Mouse (Mus musculus): Measurements from ENCODE around the gene Abhd16a. TPM values are rescaled to one million over a fixed set of nuclear protein-coding genes. Genes with fewer than 3 reads are reported as not detected.
A peak's percentile ranks its signal among the peaks of the same experiment; 100 is the strongest.
"Not testable (repeated sequence)": the region's sequence is repeated elsewhere in the genome, so short reads cannot be mapped to it uniquely, and the experiment has no call there.

Abhd16a gene
- polyA plus RNA-seq, 1 experiment from 2014 or later, result 78.6 TPM

DNA sequence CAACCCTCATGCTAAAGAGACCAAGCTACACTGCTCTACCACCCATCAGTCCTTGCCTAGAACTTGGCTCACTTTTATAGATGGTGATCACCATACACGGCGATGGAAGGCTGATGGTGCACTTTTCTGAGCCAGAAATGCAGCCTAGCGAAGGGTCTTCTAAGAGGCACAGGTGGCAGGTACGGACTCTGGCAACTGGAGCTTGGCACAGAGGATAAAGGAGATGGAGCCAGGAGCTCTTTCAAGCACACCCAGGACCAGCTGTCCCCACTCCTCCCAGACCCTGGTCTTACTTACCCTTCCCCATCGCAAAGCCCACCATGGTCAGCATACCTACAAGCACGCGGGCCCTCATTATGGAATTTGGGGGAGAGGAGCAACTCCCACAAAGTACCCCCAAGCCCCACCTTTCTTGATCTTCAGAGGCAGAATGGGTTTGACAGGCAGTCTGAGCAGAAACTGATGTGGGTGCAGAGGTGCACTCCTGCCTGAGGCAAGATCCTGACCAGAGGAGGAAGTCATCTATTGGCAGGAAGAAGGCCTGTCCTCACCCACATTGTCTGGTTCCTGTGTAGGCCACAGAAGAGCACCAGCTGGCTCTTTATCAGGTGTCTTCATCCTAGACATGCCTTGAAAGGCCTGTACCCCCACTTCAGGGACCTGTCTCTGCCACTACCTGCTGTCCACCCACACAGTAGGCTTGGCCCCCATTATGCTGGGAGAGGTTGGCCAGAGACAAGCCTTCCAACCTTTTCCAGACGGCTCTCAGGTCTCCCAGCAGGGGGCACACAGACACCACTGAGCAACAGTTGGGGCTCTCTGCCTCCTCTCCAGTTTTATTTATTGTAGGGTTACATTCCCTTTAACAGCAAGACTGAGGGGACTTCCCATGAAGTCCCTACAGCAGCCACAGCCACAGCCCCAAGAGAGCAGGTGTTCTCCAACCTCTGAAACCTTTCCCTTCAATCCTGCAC lies 26.3 kb downstream of the Abhd16a start, which contains the start of gene Ly6g5b:
Gene Ly6g5b (minus strand): TSS at position 383 of the 974 bp plus-strand sequence.
- Histone ChIP-seq H3K27ac (no peak within 1 kb of the TSS), H3K4me2 (replicated peaks) (no peak within 1 kb of the TSS), H3K4me1 (peaks cover 7% of the 10 kb centered on the region), H3K36me3 (peaks cover 47% of the 10 kb centered on the region), H3K9me3 (replicated peaks) (no peaks in the 10 kb centered on the region), H3K27me3 (no peaks in the 10 kb centered on the region), H3K9ac (no peak within 1 kb of the TSS), H3K4me3 (no peak within 1 kb of the TSS)
- WGBS, result 86% methylated on average over 8 of the region's 8 CpGs
- no peak for ATAC-seq (ENCODE audit: low FRiP score)

DNA sequence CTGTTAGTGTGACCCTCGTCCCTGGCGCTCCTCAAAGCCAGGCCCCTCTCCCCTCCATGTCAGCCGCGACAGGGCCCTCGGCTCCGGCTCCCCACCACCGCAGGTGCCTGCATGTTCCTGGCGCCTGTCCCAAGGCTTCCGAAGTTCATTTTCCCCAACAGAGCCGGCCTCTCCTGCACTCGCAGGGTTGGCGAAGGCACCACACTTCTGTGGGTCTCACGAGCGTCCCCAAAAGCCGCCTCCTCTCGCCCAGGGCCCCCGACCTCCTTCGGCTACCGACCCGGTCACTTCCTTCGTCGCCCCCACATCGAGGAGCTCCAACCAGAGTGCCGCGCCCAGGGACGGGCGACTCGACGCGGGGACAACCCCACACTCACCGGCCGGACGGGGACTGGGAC lies 31.7 kb downstream of the Abhd16a start:
- peak overlapping the region; percentile 74 for H3K4me3 ChIP-seq
- H3K27ac ChIP-seq, result peak overlapping the region; percentile 64
- H3K36me3 ChIP-seq, result peaks cover 43% of the 10 kb centered on the region

DNA sequence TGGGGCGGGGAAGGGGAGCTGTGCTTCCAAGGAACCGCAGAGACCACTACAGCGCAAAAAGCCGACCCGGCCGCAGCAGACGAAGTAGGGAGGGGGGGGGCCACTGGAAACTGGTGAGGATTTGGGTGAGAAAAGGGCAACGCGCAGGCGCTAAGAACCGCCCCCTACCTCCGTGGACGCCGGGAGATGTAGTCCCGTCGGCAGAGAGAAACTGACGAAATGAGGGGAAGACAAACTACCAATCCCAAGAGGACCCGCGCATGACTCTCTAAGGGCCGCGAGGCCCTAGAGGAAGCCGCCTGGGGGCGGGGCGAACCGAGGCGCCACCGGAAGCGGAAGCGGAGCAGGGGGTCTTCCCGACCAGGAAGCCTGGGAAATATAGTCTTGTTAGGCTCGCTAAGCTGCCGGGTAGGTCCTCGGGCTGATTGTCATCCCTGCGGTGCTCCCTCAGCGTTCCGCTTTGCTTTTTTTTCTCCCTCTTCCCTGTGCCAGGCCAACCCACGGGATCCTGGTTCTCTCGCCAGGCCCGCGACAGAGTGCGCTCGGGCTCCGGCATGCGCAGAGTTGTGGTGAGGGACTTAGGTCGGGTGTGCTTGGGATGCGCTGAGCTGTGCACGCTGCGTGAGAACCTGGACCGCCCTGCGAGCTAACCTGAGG lies 32.2 kb downstream of the Abhd16a start, which contains the start of gene Gpank1:
Gene Gpank1 (plus strand): TSS at position 313 of the 657 bp plus-strand sequence.
- peak within 1 kb of the TSS; percentile 74 for H3K4me3 ChIP-seq
- H3K9ac ChIP-seq, result peak within 1 kb of the TSS; percentile 88
- ATAC-seq (ENCODE audit: low FRiP score), result peak; percentile 94
- H3K27ac ChIP-seq, result peak within 1 kb of the TSS; percentile 91
- H3K27me3 ChIP-seq, result no peaks in the 10 kb centered on the region
- peaks cover 25% of the 10 kb centered on the region for H3K4me1 ChIP-seq
- peaks cover 38% of the 10 kb centered on the region for H3K36me3 ChIP-seq
- no peaks in the 10 kb centered on the region for H3K9me3 ChIP-seq (replicated peaks)
- peak within 1 kb of the TSS; percentile 97 for H3K4me2 ChIP-seq (replicated peaks)
- under 1% methylated on average over 50 of the region's 50 CpGs for WGBS

More for the DNA sequence above, 31.7 kb downstream of the Abhd16a start:
- peak overlapping the region; percentile 88 for H3K9ac ChIP-seq
- H3K27me3 ChIP-seq, result no peaks in the 10 kb centered on the region
- H3K9me3 ChIP-seq (replicated peaks), result no peaks in the 10 kb centered on the region
- ATAC-seq (ENCODE audit: low FRiP score), result no peak
- peak overlapping the region; percentile 97 for H3K4me2 ChIP-seq (replicated peaks)
- H3K4me1 ChIP-seq, result peaks cover 22% of the 10 kb centered on the region
- under 1% methylated on average over 33 of the region's 33 CpGs for WGBS

DNA sequence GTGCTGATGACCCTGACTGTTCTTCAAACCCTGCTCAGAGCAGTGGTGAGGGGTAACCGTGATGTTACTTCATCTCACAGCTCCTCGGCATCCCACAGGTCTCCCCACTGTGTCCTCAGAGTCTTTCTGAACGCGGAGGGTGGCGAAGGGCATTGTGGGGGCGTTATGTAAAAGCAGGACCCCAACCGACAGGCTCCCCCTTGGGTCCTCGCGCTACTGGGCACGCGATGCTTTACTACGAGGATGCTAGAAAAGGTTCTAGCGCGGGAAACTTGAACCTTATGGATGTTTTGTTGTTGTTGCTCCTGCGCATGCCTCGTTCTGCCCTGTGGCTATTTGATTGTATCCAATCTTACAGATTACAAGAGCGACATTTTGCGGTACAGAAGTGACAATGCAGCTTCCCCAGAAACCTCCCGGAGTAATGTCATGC lies 32.8 kb downstream of the Abhd16a start, which contains the start of gene Csnk2b:
Gene Csnk2b (minus strand): TSS at position 183 of the 433 bp plus-strand sequence.
- ATAC-seq (ENCODE audit: low FRiP score), result peak; percentile 17; the same call in 1 of the 2 replicates
- H3K27ac ChIP-seq, result peak within 1 kb of the TSS; percentile 91
- no peaks in the 10 kb centered on the region for H3K27me3 ChIP-seq
- H3K9ac ChIP-seq, result peak within 1 kb of the TSS; percentile 88
- H3K4me2 ChIP-seq (replicated peaks), result peak within 1 kb of the TSS; percentile 97
- H3K9me3 ChIP-seq (replicated peaks), result no peaks in the 10 kb centered on the region
- peaks cover 34% of the 10 kb centered on the region for H3K36me3 ChIP-seq
- H3K4me3 ChIP-seq, result peak within 1 kb of the TSS; percentile 74
- under 1% methylated on average over 19 of the region's 19 CpGs for WGBS
- peaks cover 30% of the 10 kb centered on the region for H3K4me1 ChIP-seq

DNA sequence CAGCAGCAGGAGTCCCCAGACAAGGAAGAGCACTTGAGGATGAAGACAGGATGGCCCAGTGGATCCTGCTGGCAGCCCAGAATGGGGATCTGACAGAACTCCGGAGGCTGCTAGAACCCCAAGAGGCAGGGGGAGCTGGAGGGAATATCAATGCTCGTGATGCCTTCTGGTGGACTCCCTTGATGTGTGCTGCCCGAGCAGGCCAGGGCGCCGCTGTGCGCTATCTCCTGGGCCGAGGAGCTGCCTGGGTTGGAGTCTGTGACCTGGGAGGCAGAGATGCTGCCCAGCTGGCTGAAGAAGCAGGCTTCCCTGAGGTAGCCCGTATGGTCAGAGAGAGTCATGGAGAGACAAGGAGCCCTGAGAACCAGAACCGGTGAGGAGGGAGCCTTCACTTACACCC lies 34.2 kb downstream of the Abhd16a start:
- ATAC-seq (ENCODE audit: low FRiP score), result not testable (repeated sequence)
- WGBS, result 92% methylated on average over 9 of the region's 9 CpGs
- peaks cover 40% of the 10 kb centered on the region for H3K4me1 ChIP-seq

DNA sequence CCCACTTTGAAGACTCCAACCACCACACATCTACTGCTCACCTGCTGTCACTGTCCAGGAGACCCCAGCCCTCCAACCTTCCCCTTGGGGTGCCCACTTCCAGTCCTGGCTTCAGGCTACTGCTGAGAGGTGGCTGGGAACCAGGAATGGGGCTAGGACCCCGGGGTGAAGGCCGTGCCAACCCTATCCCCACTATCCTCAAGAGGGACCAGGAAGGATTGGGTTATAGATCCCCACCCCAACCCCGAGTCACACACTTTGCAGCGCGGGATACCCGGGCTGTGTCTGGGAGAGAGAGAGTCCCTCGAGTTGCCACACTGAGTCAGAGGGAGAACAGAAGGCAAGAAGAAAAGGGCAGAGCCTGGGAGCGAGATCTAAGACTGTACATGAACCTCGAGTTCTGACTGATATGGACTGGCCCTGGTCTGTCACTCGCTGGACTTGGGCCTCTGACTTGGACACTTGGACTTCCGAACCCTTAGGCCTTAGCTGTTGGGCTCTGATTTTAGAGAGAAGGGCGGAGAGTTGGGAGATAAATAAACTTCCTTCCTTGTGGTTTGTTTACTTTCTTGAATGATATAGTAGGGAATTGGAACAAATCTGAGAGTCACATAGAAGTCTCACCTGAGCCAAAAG lies 35.3 kb downstream of the Abhd16a start:
- not testable (repeated sequence) for H3K4me3 ChIP-seq; ATAC-seq (ENCODE audit: low FRiP score); H3K27me3 ChIP-seq; H3K4me2 ChIP-seq (replicated peaks); H3K9me3 ChIP-seq (replicated peaks); H3K27ac ChIP-seq; H3K9ac ChIP-seq
- H3K36me3 ChIP-seq, result peaks cover 22% of the 10 kb centered on the region; the same call in 1 of the 2 replicates
- H3K4me1 ChIP-seq, result peaks cover 47% of the 10 kb centered on the region
- WGBS, result 90% methylated on average over 12 of the region's 12 CpGs

More for the DNA sequence above, 34.2 kb downstream of the Abhd16a start:
- not testable (repeated sequence) for H3K4me3 ChIP-seq; H3K9ac ChIP-seq; H3K27me3 ChIP-seq; H3K4me2 ChIP-seq (replicated peaks); H3K9me3 ChIP-seq (replicated peaks); H3K27ac ChIP-seq
- H3K36me3 ChIP-seq, result peaks cover 27% of the 10 kb centered on the region

DNA sequence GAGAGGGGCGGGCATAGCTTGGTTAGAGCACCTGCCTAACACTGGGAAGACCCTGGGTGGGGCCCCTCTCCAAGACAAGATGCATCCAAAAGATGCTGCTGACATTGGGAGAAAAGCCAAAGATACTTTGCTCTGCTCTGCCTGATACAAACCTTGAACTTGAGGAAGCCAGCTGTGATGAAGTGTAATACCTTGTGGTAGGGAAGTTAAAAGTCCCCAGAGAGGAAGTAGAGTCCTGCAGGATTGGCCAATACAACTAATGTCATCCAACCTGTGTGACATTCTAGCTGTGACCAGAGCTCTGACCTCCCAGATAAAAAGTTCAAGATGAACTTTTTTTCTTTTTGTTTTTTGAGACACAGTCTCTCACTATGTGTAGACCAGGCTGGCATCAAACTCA lies 36.0 kb downstream of the Abhd16a start:
- no peak overlapping the region for H3K4me2 ChIP-seq (replicated peaks)
- H3K9me3 ChIP-seq (replicated peaks), result no peaks in the 10 kb centered on the region
- H3K4me3 ChIP-seq, result no peak overlapping the region
- no peak for ATAC-seq (ENCODE audit: low FRiP score)
- H3K27me3 ChIP-seq, result no peaks in the 10 kb centered on the region
- WGBS, result 95% methylated on average over 1 of the region's 1 CpGs
- no peak overlapping the region for H3K27ac ChIP-seq
- peaks cover 42% of the 10 kb centered on the region for H3K4me1 ChIP-seq
- H3K9ac ChIP-seq, result no peak overlapping the region
- peaks cover 22% of the 10 kb centered on the region; the same call in 1 of the 2 replicates for H3K36me3 ChIP-seq

DNA sequence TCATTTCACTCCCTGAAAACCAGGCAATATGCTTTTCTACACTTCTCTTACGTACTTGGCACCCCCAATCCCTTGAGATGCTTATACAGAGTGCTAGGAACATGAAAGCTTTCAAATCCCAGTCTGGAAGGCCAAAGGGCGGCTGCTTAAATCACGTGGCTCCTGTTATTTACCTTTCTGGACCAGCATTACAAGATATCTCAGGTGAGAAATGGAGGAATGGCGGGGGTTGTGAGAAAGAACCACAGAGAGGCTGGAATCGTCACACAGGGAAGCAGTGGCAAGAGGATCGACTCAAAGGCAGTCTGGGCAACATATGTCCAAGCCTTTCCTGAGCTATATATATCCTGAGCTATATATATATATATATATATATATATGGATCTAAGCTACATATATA lies 36.5 kb downstream of the Abhd16a start:
- ATAC-seq (ENCODE audit: low FRiP score), result no peak
- no peaks in the 10 kb centered on the region for H3K9me3 ChIP-seq (replicated peaks)
- peak overlapping the region; percentile 81; the same call in 1 of the 2 replicates for H3K9ac ChIP-seq
- peaks cover 37% of the 10 kb centered on the region for H3K4me1 ChIP-seq
- peak overlapping the region; percentile 62 for H3K4me2 ChIP-seq (replicated peaks)
- H3K4me3 ChIP-seq, result peak overlapping the region; percentile 56
- WGBS, result 32% methylated on average over 6 of the region's 6 CpGs
- H3K27me3 ChIP-seq, result no peaks in the 10 kb centered on the region
- peaks cover 22% of the 10 kb centered on the region; the same call in 1 of the 2 replicates for H3K36me3 ChIP-seq
- H3K27ac ChIP-seq, result no peak overlapping the region

DNA sequence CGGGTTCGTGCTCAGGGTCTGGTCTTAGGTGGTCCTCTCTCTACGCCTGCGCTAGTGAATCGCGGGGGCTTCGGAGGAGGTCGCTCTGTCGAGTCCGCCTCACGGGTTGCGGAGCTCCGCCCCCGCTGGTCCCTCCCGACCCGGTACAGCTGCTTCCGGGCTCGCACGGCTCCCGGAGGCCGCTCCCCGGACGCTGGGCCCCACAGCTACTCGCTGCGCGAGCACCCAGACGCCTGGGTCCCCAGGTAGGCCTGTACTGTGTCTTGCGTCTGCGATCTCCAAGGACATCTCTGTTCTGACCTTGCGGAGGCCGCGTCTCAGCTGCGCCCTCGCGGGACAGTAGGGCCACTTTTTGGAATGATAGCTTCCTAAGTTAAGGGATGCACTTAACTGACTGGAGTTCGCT lies 37.1 kb downstream of the Abhd16a start, which contains the start of gene D17H6S53E:
Gene D17H6S53E (plus strand): TSS at position 168 of the 406 bp plus-strand sequence.
- peak within 1 kb of the TSS; percentile 62 for H3K4me2 ChIP-seq (replicated peaks)
- no peaks in the 10 kb centered on the region for H3K9me3 ChIP-seq (replicated peaks)
- H3K4me3 ChIP-seq, result peak within 1 kb of the TSS; percentile 56
- H3K27me3 ChIP-seq, result no peaks in the 10 kb centered on the region
- ATAC-seq (ENCODE audit: low FRiP score), result peak; percentile 39; the same call in 1 of the 2 replicates
- WGBS, result under 1% methylated on average over 36 of the region's 36 CpGs
- H3K4me1 ChIP-seq, result peaks cover 36% of the 10 kb centered on the region
- H3K9ac ChIP-seq, result peak within 1 kb of the TSS; percentile 81
- peak within 1 kb of the TSS; percentile 49 for H3K27ac ChIP-seq
- H3K36me3 ChIP-seq, result peaks cover 22% of the 10 kb centered on the region; the same call in 1 of the 2 replicates

DNA sequence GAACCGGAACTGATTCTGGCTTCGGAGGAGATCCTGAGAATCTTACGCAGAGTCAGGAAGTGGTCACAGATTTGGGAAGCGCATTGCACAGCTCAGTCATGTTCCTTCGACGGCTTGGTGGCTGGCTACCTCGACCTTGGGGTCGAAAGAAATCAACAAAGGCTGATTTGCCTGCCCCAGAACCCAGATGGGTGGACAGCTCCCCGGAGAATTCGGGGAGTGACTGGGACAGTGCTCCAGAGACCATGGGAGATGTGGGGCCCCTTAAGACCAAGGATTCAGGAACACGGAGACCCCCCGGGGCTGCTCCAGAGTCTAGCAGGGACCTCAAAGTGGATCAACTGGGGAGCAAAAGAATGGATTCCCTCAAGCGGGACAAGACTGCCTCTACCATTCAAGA lies 38.0 kb downstream of the Abhd16a start:
- peak overlapping the region; percentile 56 for H3K4me3 ChIP-seq
- peaks cover 36% of the 10 kb centered on the region for H3K4me1 ChIP-seq
- no peak for ATAC-seq (ENCODE audit: low FRiP score)
- H3K9ac ChIP-seq, result peak overlapping the region; percentile 81; the same call in 1 of the 2 replicates
- H3K4me2 ChIP-seq (replicated peaks), result peak overlapping the region; percentile 62
- peaks cover 22% of the 10 kb centered on the region; the same call in 1 of the 2 replicates for H3K36me3 ChIP-seq
- H3K27ac ChIP-seq, result no peak overlapping the region
- no peaks in the 10 kb centered on the region for H3K27me3 ChIP-seq
- H3K9me3 ChIP-seq (replicated peaks), result no peaks in the 10 kb centered on the region
- 71% methylated on average over 13 of the region's 13 CpGs for WGBS

DNA sequence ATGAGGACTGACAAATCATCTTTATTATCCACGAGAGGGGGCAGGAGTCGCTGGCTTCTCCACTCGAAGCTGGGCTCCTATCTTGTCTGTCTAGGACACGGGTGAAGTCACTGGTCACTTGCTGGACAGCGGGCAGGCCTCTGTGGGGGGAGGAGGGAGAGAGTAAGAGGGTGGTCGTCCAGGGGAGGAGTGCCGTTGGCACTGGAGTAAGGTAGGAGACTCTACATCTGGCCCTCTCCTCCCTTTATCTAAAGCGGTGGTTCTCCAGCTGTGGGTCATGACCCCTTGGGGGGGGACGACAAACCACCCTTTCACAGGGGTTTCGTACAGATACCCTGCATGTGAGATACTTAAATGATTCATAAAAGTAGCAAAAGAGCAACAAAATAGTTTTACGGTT lies 39.9 kb downstream of the Abhd16a start:
- peaks cover 29% of the 10 kb centered on the region for H3K4me1 ChIP-seq
- H3K4me3 ChIP-seq, result no peak overlapping the region
- WGBS, result 64% methylated on average over 11 of the region's 11 CpGs
- ATAC-seq (ENCODE audit: low FRiP score), result no peak
- no peak overlapping the region for H3K27ac ChIP-seq
- H3K4me2 ChIP-seq (replicated peaks), result no peak overlapping the region
- peaks cover 17% of the 10 kb centered on the region; the same call in 1 of the 2 replicates for H3K36me3 ChIP-seq
- H3K9me3 ChIP-seq (replicated peaks), result no peaks in the 10 kb centered on the region
- H3K9ac ChIP-seq, result peak overlapping the region; percentile 8; the same call in 1 of the 2 replicates
- no peaks in the 10 kb centered on the region for H3K27me3 ChIP-seq

All from hindbrain, embryonic 12.5 days (tissue).